Mouse (Mus musculus): Measurements from ENCODE around the gene Sox8.

GRCm38 (mm10) chr17:25590068-25590467 lies 19.6 kb upstream of the Sox8 start:
- TF ChIP-seq CTCF (IDR thresholded peaks at IDR 0.05; ENCODE audit: low read depth): no peak
- no peak for TF ChIP-seq EP300 (optimal IDR thresholded peaks at IDR 0.05)

Measured in stomach, postnatal 0 days (tissue).